Mouse (Mus musculus) heart, adult 2 months (tissue): ENCODE measurements around the gene Rps6ka2.
"Not testable (repeated sequence)": the region's sequence is repeated elsewhere in the genome, so short reads cannot be mapped to it uniquely, and the experiment has no call there.

ENCODE experiments used
- CTCF ChIP-seq: fragments of 200-600 bp; IDR thresholded peaks from 2 replicates; pipeline ENCODE4 v1.8.1; 2022; ENCODE audit warnings: antibody characterized with exemption, mild to moderate bottlenecking, moderate library complexity
- EP300 ChIP-seq: fragments of 200-500 bp; IDR thresholded peaks from 2 replicates; pipeline ENCODE4 v1.6.1; 2011; ENCODE audit warnings: low read depth, low read length, control low read depth; ENCODE audit not compliant: insufficient read depth
- POLR2A ChIP-seq: fragments of 200-500 bp; IDR thresholded peaks from 2 replicates; pipeline ENCODE4 v1.6.1; 2011; ENCODE audit warnings: mild to moderate bottlenecking, low read depth, low read length, control low read depth; ENCODE audit not compliant: insufficient read depth

DNA sequence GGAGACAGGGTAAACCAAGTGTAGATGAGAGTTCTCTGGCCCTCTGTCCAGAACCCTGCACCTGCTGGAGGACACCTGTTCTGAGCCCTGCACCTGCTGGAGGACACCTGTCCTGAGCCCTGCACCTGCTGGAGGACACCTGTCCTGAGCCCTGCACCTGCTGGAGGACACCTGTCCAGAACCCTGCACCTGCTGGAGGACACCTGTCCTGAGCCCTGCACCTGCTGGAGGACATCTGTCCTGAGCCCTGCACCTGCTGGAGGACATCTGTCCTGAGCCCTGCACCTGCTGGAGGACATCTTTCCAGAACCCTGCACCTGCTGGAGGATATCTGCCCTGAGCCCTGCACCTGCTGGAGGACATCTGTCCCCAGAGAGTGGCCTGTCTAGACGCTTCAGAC, 17.1 kb downstream of the Rps6ka2 start:
- not testable (repeated sequence) for TF ChIP-seq POLR2A, CTCF, EP300
